Mouse (Mus musculus) thymus, postnatal 0 days (tissue): ENCODE measurements around the gene Adam10. TPM values are rescaled to one million over a fixed set of nuclear protein-coding genes. Genes with fewer than 3 reads are reported as not detected.

ENCODE experiments used
- DNase-seq: peaks from one replicate; pipeline ENCODE4 v3.0.0-alpha.2; 2015; ENCODE audit warnings: low spot score
- polyA plus RNA-seq: library from polyadenylated mRNA; unstranded; fragments of >200 nt; fragmentation: Nextera tagmentation; extraction: Ambion mirVana; gene quantifications from 2 replicates; pipeline ENCODE4 v1.2.1, GENCODE M21; 2015

Gene Adam10
- polyA plus RNA-seq, 1 experiment from 2014 or later, result 60.4 TPM

DNA sequence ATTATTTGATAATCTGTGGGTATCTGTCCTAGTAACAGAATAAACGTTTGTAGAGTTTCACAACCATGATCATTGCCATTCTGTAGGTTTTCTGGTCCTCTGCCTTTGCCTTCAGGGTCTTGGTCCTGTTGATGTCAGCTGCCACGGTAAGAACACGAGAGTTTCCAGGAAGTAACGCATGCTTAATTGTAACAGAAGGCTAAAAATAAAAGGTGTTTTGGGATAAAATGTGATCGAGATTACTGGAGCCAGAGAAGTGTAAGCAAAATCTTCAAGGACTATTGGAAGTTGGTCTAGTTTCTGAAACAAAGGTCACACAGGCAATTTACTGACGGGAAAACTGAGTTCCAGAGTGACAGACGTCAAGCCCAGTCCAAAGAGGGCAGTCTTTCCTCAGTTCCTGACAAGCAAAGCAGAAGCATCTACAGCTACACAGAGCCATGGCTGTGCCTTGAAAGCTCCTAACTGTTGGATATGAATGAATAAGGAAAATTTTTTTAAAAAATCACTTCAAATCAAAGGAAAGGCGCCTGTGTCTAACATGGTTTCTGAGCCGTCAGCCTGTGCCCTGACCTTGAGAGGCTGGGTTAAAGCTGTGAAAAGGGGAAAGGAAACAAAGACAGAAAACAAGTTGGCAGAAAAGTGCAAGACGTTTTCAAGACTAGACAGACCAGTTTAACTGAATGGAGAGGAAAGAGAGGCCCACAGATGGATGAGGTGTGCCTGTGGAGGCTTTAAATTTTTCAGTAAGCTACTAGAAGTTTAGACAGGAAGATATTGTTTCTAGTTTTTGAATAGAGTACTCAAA is 6.8 kb upstream of the Adam10 start:
- DNase-seq, result peak; percentile 50

DNA sequence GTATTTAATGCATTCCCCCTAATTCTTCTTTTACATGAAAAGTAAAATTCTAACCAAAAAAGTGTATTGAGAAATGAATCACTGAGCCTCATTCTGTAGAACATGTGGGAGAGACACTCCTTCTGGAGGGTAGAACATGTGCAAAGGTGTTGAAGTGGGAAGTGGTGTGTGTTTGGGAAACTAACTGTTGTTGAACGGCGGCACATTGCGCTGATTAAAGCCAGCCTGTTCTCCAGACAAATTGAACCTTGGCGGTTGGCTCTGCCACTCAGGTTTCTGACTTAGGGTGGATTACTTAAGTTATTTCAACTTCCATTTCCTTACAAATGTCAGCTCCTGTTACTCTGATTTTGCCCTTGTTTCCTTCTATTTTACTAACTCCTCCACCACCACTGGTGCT is 5.1 kb upstream of the Adam10 start:
- DNase-seq, result no peak

DNA sequence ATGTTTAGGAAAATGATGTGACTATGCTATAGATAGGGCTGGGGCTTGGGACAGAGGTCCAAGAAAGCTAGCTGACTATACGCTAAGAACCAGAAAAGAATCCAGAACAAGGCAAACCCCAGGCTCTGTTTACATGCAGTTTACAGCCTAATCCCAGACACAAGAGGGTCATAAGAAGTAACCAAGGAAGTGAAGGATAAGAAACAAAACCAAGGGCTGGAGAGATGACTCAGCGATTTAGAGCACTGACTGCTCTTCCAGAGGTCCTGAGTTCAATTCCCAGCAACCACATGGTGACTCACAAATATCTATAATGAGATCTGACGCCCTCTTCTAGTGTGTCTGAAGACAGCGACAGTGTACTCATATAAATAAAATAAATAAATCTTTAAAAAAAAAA is 3.7 kb upstream of the Adam10 start:
- DNase-seq, result no peak

DNA sequence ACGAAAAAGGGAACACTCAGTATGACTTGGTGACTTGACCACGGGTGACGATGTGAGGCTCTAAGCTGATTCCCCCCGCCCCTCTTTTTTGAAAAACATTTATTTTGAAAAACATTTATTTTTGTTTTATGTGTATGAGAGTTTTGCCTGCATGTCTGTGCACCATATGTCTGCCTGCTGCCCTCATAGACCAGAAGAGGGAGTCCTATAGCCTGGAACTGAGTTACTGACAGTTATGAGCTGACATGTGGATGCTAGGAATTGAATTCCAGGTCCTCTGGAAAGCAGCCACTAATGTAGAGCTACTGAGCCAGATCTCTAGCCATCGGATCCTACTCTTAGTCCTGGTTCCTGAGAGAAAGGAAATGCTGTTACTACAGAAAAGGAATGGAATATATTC is 2.8 kb upstream of the Adam10 start:
- DNase-seq, result no peak

DNA sequence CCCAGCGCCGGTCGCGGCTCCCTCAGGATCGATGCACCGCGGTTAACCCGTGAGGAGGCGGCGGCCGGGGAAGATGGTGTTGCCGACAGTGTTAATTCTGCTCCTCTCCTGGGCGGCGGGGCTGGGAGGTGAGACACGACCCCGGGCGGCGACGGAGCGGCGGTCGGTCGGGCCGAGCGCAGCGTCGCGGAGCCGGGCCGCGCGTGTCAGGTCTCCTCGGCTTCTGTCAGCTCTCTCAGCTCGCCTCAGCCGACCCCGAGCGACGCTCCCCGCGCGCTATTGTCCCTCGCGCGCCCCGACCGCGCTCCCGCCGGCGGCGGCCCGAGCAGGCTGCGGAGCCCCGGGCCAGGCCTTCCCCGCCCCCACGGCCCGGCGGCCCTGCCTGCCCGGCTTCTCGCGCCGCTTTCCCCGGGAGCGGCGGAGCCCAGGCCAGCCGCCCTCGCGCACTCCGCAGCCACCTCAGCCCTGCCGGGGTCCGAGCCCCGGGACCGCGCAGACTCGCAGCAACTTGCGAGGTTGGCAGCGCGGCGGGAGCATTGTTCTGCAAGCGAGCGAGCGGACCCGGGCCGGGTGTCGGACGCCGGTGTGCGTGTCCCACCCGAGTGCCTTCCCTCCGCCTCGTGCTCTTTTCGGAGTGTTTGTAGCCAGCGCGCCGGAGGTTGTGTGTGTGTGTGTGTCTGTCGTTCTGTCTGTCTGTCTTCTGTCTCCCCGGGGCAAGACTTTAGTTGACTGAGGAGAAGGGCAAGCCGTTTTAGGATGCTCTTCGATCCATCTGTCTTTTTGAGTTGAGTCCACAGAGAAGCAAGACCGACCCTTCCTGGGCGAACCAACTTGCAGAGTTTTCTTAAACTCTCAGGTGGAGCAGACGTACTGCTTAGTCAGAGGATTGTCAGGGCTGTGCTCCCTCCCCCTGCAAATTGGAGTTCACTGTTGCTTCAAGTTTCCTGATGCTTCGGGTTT is 615 bp downstream of the Adam10 start:
- DNase-seq, result no peak

DNA sequence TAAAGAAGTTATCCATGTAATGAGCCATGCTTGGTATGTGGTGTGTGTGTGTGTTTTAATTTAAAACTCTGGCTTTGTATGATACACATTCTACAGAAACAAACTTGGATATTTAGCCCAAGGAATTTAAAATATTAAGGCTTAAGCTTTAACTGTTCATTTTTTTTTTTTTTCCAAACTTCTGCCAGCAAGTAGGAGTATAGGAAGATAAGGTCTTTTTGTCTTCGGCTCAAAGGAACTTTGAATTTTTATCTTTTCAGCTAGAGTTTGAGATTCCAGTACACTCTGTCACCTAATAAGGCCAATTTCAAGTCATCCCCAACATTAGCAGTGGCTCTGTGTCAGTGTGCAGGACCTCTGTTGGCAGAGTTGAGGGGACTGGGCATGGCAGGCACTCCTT is 3.4 kb downstream of the Adam10 start:
- no peak for DNase-seq

DNA sequence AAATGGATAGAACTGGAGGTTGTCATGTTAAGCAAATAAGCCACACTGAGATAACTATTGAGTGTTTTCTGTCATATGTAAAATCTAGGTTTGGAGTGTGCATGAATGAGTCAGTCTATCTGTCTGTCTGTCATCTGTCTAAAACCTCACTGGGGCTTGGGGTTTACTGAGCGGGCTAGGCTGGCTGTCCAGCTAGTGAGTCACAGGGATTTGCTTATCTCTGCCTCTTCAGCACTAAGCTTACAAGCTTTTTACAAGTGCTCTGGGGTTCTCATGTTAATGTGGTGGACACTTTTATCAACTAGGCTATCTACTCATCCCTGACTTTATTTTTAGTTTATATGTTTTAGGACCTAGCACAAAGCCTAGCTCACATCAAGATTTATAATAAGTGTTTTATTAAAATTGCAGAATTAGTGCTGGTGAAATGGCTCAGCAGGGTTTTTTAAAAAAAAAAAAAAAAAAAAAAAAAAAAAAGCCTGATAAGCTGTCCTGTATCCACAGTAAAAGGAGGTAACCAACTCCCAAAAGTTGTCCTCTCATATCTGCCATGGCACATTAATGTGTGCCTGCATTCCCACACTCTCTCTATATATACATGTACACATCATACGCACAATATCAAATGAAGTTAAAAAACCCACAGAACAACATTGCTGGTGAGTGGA is 9.6 kb downstream of the Adam10 start:
- DNase-seq, result no peak

DNA sequence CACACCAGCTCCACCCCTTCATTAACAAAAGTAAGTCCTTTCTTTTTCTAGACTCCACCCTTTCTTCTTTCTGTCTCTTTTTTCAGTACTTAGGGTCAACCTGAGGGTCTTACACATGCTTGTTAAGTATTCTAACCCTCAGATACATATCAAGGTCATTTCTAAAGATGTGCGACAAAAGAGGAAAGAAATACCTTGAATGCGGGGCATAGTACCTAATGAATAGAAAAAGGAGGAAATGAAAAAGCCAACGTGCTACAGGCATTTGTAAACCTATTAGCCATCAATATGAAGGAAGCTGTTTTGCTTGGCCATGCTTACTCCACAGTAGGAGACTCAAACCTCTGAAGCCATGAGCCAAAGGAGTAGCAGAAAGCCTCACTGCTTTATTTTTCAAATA is 11.1 kb downstream of the Adam10 start:
- DNase-seq, result no peak

DNA sequence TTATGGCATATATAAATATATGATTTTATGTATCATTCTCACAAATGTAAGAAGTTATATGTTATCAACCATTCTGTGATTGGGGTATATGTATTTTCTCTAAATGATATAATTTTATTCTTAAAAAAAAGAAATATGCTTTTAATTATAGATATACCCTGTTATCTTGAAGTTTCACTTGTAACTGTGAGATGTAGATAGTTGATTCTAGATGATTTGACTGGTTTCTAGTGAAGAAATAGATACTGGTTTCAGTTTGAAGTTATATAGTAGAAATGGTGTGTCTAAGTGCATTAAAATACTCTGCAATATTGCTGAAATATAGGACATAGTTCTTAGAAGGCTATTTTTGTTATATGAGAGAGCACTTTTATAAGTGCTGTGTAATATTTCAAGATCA is 11.8 kb downstream of the Adam10 start:
- DNase-seq, result no peak

DNA sequence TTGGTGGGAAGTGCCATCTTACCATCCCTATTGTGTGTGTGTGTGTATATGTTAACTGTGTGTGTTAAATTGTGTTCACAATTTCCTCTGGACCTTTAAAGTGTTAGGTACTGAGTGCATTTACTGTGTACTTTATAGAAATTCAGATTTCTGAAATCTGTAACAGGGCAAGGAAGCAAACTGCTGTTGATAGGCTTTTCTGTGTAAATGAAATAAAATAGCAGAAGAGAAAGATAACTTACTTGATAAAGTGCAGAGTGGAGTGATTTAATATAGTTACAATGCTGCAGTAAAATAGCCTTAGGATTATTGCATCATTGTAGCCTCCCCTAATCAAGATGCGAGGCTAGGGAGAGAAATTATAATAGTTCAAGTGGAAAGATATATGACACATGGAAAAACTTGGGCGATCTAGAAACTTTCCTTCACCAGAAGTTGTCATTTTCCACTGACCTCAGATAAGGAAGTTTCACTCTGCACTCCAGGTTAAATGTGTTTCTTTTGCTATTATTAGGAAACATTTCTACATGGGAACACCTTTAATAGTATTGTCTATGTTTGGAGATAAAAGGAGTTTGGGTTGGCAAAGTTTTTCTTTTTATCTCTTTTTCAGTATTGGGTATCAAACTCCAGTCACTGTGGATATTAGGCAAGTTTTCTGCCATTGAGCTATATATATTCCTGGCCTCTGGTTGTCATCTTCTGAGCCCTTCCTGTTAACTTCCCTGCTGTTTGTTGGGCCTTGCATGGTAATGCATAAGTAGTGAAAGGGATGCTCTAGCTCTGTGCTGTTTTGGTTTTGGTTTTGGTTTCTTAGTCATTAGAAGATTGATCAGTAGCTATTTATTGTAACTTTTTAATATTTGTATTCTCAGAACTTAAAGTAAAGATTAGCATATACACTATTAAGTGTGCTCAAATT is 13.2 kb downstream of the Adam10 start:
- DNase-seq, result no peak

DNA sequence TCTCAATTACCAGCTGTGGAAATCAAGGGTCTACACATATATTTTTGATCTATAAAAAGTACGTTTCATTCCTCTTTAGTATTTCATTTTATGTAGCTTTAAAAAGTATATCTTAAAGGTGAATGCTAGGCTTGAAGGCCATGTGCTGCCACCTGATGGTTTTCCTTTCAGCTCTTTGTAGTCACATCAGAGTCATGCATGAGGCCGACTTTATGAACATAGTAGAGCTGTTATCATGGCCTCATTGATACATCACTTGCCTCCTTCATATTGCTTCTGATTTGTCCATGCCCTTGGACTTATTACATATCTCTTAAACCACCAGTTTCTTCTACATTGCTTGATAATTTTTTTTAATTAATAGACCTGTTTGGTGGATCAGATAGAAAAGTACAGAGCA is 16.9 kb downstream of the Adam10 start:
- DNase-seq, result no peak

DNA sequence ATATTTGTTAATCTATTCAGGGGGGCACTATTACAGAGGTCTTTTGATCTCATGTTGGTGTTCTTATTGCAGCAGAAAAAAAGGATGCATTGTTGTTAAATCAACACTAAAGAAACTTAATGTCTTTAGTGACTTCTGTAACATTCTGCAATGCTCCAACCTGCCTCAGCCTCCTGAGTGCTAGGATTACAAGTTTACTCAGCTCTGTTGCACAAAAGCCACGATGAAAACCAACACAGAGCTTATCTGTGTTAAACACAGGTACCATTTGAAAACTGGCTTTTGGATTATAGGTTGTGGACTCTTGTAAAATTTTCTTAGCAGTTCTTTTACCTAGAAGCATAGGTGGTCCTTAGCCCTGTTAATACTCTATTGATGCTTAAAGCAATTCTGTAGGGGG is 19.3 kb downstream of the Adam10 start:
- DNase-seq, result no peak

DNA sequence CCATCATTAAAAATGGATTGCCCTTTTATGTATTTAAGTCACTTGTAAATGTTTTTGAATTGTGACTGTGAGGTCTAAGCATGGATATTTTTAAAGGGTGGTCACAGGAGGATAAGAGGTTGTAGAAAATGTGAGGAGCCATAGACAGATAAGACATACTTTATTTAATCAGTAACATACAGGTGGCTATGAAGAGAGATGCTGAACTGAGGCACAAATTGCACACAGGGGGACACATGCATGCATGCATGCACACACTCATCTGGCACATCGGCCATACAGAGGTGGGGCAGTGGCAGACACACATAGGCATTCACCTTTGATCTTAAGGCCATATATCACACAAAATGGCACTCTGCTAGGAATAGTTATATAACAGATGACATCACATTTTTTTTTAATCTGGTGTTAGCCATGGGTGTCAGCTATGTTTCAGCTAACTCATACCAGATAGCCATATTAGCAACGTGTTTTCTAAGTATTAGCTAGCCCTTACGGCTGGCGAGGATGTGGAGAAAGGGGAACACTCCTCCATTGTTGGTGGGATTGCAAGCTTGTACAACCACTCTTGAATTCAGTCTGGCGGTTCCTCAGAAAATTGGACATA is 24.9 kb downstream of the Adam10 start:
- no peak for DNase-seq

DNA sequence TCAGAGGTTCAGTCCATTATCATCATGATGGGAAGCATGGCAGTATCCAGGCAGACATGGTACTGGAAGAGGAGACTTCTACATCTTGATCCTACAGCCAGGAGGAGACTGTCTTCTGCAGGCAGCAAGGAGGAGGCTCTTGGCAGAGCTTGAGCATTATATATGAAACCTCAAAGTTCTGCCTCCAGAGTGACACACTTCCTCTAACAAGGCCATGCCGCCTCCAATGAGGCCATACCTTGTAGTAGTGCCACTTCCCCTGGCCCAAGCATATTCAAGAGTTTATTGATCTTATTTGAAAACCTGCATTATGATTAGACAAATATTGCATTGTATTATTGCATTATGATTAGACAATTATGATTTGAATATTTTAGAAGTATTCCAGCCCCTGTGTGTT is 27.6 kb downstream of the Adam10 start:
- no peak for DNase-seq

DNA sequence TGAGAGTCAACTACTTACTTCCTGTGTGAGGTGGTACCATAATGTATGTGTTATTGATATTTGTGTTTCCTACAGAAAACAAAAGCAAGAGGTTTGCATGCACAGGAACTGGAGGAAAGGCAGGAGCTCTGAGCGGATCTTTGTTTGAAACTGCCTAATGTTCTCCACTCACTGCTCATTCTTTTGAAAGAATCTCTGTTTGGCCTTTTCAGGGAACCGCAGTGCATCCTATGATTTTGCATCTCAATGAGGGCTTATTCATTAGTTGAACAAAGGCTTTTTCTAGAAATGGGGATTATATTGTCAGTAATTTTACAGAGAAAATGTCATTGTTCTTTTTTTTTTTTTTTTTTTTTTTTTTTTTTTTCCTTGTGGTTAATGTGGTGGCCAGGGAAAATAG is 50.7 kb downstream of the Adam10 start:
- DNase-seq, result no peak

DNA sequence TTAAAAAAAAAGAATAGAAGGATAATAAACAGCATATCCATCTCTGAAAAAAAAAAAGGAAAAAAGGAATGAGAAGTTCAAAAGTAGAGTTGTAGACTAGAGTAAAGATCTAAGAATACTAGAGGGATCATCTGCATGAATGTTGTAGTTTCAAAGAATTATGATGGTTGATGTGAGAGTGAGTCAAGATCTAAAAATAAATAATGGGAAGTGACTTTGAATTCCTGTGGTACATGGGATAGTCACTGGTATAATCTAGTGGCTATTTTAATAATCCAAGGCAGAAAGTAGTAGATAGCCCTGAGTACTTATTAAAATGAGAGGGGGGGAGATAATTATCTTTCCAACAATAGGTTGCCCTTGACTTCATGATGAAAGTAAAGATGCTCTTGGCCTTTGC is 52.3 kb downstream of the Adam10 start:
- DNase-seq, result no peak

DNA sequence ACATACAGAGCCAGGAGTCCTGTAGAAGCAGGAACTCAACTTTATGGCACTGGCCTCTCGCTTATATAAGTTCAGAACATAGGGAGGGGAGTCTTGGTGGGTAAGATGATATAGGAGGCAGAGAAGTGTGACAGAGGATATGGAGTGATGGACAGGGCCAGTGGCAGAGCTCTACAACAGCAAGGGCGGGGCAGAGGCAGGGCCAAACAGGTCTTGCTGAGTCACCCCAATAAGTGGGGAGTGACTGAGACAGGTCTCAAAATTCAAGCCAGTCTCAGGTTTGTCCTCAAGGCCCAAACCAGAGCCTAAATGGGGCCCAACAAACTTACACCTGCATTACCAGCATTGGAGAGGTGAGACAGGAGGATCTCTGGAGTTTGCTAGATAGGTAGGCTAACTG is 54.4 kb downstream of the Adam10 start:
- DNase-seq, result no peak

DNA sequence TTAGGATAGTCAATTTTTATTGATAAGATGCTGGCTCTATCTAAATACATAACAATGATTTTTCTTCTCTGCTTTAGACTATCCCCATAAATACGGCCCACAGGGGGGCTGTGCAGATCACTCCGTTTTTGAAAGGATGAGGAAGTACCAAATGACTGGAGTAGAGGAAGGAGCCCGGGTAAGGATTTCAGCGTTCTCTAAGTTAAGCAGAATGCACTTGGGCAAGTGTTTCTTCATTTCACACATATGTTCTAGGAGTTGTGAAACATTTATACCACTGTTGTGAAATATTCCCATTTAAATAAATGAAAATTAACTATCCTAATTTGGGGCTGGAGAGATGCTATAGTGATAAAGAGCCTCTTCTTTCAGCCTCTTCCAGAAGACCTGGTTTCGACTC is 61.2 kb downstream of the Adam10 start:
- no peak for DNase-seq

DNA sequence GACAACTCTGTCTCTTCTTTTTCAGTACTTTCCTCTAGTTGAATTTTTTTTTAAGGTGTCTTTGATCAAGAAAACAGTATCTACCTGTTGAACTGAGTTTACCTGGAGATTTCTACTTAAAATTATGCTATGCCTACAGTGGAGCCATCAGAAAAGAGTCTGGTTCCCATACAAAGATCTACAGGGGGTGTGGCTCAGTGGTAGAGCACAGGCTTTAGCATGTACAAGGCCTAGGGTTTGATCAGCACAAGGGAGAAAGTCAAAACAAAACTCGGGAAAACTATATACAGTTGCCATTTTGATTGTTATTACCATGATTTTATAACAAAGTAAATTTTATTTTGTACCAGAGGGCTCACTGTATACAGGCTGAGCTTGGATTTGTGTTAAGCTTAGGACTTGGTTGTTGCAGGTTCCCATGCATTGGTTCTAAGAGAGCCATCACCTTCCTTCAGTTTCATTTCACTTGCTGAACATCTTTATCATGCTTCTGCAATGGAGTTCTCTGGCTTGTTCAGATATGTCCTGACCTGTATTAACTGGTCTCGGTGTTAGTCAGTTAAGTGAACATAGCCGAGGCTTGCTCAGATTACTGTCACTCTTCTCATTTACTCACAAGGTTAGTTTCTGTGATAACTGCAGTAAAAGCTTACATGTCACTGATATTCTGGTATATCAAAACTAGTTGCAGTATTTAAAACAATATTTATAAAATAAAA is 72.9 kb downstream of the Adam10 start:
- no peak for DNase-seq

DNA sequence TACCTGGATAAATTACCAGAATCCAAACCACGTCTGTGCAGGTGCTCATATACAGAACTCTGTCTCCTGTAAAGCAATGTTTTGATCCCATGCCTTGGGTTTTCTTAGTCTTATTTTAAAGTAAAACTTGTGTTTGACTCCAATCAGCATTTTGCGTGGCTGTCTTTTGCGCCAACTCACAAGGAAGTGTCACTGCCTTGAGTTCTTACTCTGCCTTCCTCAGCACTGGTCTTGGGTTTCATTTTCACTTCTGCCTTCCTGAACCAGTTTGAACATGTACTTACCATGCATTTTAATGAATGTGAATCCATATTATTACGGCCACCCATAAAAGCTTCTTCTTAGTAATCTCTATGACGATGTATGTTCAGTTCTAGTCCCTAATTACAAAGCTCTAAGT is 82.2 kb downstream of the Adam10 start:
- no peak for DNase-seq
